Mouse (Mus musculus) heart, postnatal 0 days (tissue): ENCODE measurements around the gene Dnajb1. TPM values are rescaled to one million over a fixed set of nuclear protein-coding genes. Genes with fewer than 3 reads are reported as not detected.
"Not testable (repeated sequence)": the region's sequence is repeated elsewhere in the genome, so short reads cannot be mapped to it uniquely, and the experiment has no call there.

Source experiments
- ATAC-seq: fragments of 200-750 bp; cut with Nextera tagmentation; 2 replicates; pipeline ENCODE4 v1.8.0; 2017; ENCODE audit warnings: low read depth, moderate number of reproducible peaks, moderate library complexity; ENCODE audit not compliant: insufficient read depth
- DNase-seq: peaks from one replicate; pipeline ENCODE4 v3.0.0-alpha.2; 2016; ENCODE audit warnings: low spot score
- H3K27ac ChIP-seq: fragments of 300-500 bp; sonication (generic); 2 replicates; pipeline ENCODE4 v1.5.1; 2014; ENCODE audit warnings: low read depth, mild to moderate bottlenecking
- H3K27me3 ChIP-seq: fragments of 300-500 bp; sonication (generic); 2 replicates; pipeline ENCODE4 v1.6.1; 2014; ENCODE audit warnings: low read length, mixed read lengths; ENCODE audit not compliant: control insufficient read depth, insufficient read depth
- H3K36me3 ChIP-seq: fragments of 300-500 bp; sonication (generic); replicated peaks from 2 replicates; pipeline ENCODE4 v1.6.1; 2014; ENCODE audit warnings: low read length, mixed read lengths; ENCODE audit not compliant: control insufficient read depth, insufficient read depth
- H3K4me1 ChIP-seq: fragments of 300-500 bp; sonication (generic); 2 replicates; pipeline ENCODE4 v1.6.1; 2014; ENCODE audit warnings: antibody characterized with exemption; ENCODE audit not compliant: control insufficient read depth, insufficient read depth
- H3K4me2 ChIP-seq: fragments of 300-500 bp; sonication (generic); 2 replicates; pipeline ENCODE4 v1.6.1; 2014; ENCODE audit warnings: low read depth, mild to moderate bottlenecking, low read length, moderate library complexity
- H3K4me3 ChIP-seq: fragments of 300-500 bp; sonication (generic); 2 replicates; pipeline ENCODE4 v1.5.1; 2014; ENCODE audit warnings: low read depth, low read length
- H3K9ac ChIP-seq: fragments of 300-500 bp; sonication (generic); replicated peaks from 2 replicates; pipeline ENCODE4 v1.6.1; 2014; ENCODE audit warnings: low read depth, low read length, mixed read lengths
- H3K9me3 ChIP-seq: fragments of 300-500 bp; sonication (generic); replicated peaks from 2 replicates; pipeline ENCODE4 v1.6.1; 2016; ENCODE audit warnings: low read length; ENCODE audit not compliant: control insufficient read depth
- CTCF ChIP-seq: IDR thresholded peaks from 2 replicates; pipeline ENCODE4 v1.5.1; 2016; ENCODE audit warnings: antibody characterized with exemption, control low read depth, low read depth
- EP300 ChIP-seq: IDR thresholded peaks from 2 replicates; pipeline ENCODE4 v1.6.1; 2016; ENCODE audit warnings: antibody characterized with exemption, low read depth
- WGBS: fragments of 180-500 bp; shearing (Covaris S2); extraction: QIAGEN DNeasy Blood & Tissue Kit; methylation state at CpG from one replicate; pipeline ENCODE4 v1.1.7; 2014; 5-methylcytosine and 5-hydroxymethylcytosine counted together
- polyA plus RNA-seq: library from polyadenylated mRNA; unstranded; fragments of >200 nt; fragmentation: Nextera tagmentation; extraction: Ambion mirVana; gene quantifications from 2 replicates; pipeline ENCODE4 v1.2.1, GENCODE M21; 2015
- total RNA-seq: library from RNA; depleted of rRNA; stranded (reverse); fragments of >200 nt; gene quantifications from 2 replicates; pipeline ENCODE4 v1.2.3, GENCODE M21; 2014; ENCODE audit warnings: low replicate concordance

Gene Dnajb1
- total and polyA plus RNA-seq, 2 experiments from 2014 or later, result 17.6 to 26.7 TPM

- Histone ChIP-seq H3K4me2 (peak overlapping the region; percentile 90), H3K9ac (peak overlapping the region; percentile 75; the same call in 1 of the 2 replicates), H3K27ac (no peak overlapping the region), H3K4me1 (peaks cover 20% of the 10 kb centered on the region), H3K4me3 (peak overlapping the region; percentile 66), H3K9me3 (no peaks in the 10 kb centered on the region), H3K36me3 (peaks cover 41% of the 10 kb centered on the region), H3K27me3 (no peaks in the 10 kb centered on the region)
- no peak for ATAC-seq
- no peak for DNase-seq
- 59% methylated on average over 3 of the region's 3 CpGs for WGBS
- TF ChIP-seq EP300, result no peak
- no peak for TF ChIP-seq CTCF
Observed at GRCm38 (mm10) chr8:83567668-83568067, 40.3 kb upstream of the Dnajb1 start.

GRCm38 (mm10) chr8:83568128-83568527 lies 39.9 kb upstream of the Dnajb1 start:
- TF ChIP-seq EP300 (no peak), CTCF (no peak)
- Histone ChIP-seq H3K36me3 (peaks cover 45% of the 10 kb centered on the region), H3K27me3 (no peaks in the 10 kb centered on the region), H3K9me3 (no peaks in the 10 kb centered on the region), H3K4me3 (no peak overlapping the region), H3K27ac (no peak overlapping the region), H3K9ac (peak overlapping the region; percentile 75; the same call in 1 of the 2 replicates), H3K4me1 (peaks cover 20% of the 10 kb centered on the region), H3K4me2 (peak overlapping the region; percentile 90)
- WGBS, result 62% methylated on average over 5 of the region's 5 CpGs
- ATAC-seq, result no peak
- DNase-seq, result no peak

- ATAC-seq (no peak), DNase-seq (no peak)
- WGBS, result 74% methylated on average over 5 of the region's 5 CpGs
- Histone ChIP-seq H3K36me3 (peaks cover 46% of the 10 kb centered on the region), H3K4me1 (peaks cover 21% of the 10 kb centered on the region), H3K4me2 (no peak overlapping the region), H3K27me3 (no peaks in the 10 kb centered on the region), H3K4me3 (no peak overlapping the region), H3K27ac (0 out of 2 replicates have a peak overlapping the region, but pooled peaks have one; percentile 11), H3K9me3 (no peaks in the 10 kb centered on the region), H3K9ac (no peak overlapping the region)
- TF ChIP-seq CTCF, result no peak
- no peak for TF ChIP-seq EP300
Observed at GRCm38 (mm10) chr8:83568755-83569154, 39.2 kb upstream of the Dnajb1 start.

- TF ChIP-seq EP300 (no peak), CTCF (no peak)
- 68% methylated on average over 4 of the region's 4 CpGs for WGBS
Observed at GRCm38 (mm10) chr8:83569165-83569564, 38.8 kb upstream of the Dnajb1 start.

GRCm38 (mm10) chr8:83570272-83571000 lies 37.6 kb upstream of the Dnajb1 start:
- Histone ChIP-seq H3K27ac (no peak overlapping the region), H3K36me3 (peaks cover 46% of the 10 kb centered on the region), H3K27me3 (no peaks in the 10 kb centered on the region), H3K4me1 (peaks cover 38% of the 10 kb centered on the region), H3K4me2 (no peak overlapping the region), H3K4me3 (no peak overlapping the region), H3K9ac (no peak overlapping the region), H3K9me3 (no peaks in the 10 kb centered on the region)
- TF ChIP-seq CTCF (no peak), EP300 (no peak)
- WGBS, result 84% methylated on average over 15 of the region's 15 CpGs
- ATAC-seq (no peak), DNase-seq (no peak)

More at GRCm38 (mm10) chr8:83569165-83569564, 38.8 kb upstream of the Dnajb1 start:
- H3K4me3 ChIP-seq, result no peak overlapping the region
- no peaks in the 10 kb centered on the region for H3K27me3 ChIP-seq
- H3K9ac ChIP-seq, result no peak overlapping the region
- H3K36me3 ChIP-seq, result peaks cover 46% of the 10 kb centered on the region
- H3K27ac ChIP-seq, result no peak overlapping the region
- DNase-seq (no peak), ATAC-seq (no peak)
- H3K9me3 ChIP-seq, result no peaks in the 10 kb centered on the region
- H3K4me1 ChIP-seq, result peaks cover 25% of the 10 kb centered on the region
- H3K4me2 ChIP-seq, result no peak overlapping the region

GRCm38 (mm10) chr8:83571001-83571340 lies 37.0 kb upstream of the Dnajb1 start:
- WGBS, result 90% methylated on average over 7 of the region's 7 CpGs
- H3K9me3 ChIP-seq, H3K4me3 ChIP-seq, H3K4me2 ChIP-seq, H3K27me3 ChIP-seq, H3K9ac ChIP-seq, H3K27ac ChIP-seq, DNase-seq, ATAC-seq: not testable (repeated sequence)
- peaks cover 42% of the 10 kb centered on the region for H3K4me1 ChIP-seq
- H3K36me3 ChIP-seq, result peaks cover 46% of the 10 kb centered on the region
